Mouse (Mus musculus) splenic B cell, adult 2 months (primary cell): ENCODE measurements around the gene Cdc7.

Source experiments
- DNase-seq: peaks from one replicate; pipeline ENCODE4 v3.0.0-alpha.2; 2011; ENCODE audit warnings: low read depth, low spot score
- H3K27me3 ChIP-seq: 2 replicates; pipeline ENCODE4 v1.6.1; 2012; ENCODE audit warnings: mild to moderate bottlenecking, low read length, moderate library complexity, mixed read lengths; ENCODE audit not compliant: control insufficient read depth, poor library complexity, insufficient read depth, severe bottlenecking
- H3K36me3 ChIP-seq: 2 replicates; pipeline ENCODE4 v1.6.1; 2012; ENCODE audit warnings: mild to moderate bottlenecking, low read length, moderate library complexity, mixed read lengths; ENCODE audit not compliant: control insufficient read depth, poor library complexity, insufficient read depth, severe bottlenecking

Gene Cdc7

GRCm38 (mm10) chr5:106963584-106964512 is at the start of gene Cdc7:
Cdc7 (plus strand) TSS chr5:106964322.
- DNase-seq = peak; percentile 94
- H3K36me3 ChIP-seq = no peaks in the 10 kb centered on the region
- no peaks in the 10 kb centered on the region for H3K27me3 ChIP-seq

- H3K27me3 ChIP-seq = no peaks in the 10 kb centered on the region
- H3K36me3 ChIP-seq = no peaks in the 10 kb centered on the region
- DNase-seq = no peak
Measured at GRCm38 (mm10) chr5:106919315-106919714, 44.8 kb upstream of the Cdc7 start.

GRCm38 (mm10) chr5:106925488-106926368 is 38.4 kb upstream of the Cdc7 start, which contains the start of gene Hfm1:
Hfm1 (minus strand) TSS chr5:106926321.
- Histone ChIP-seq H3K36me3 (no peaks in the 10 kb centered on the region), H3K27me3 (peaks cover 3% of the 10 kb centered on the region)
- DNase-seq = peak; percentile 55

- no peak for DNase-seq
- Histone ChIP-seq H3K27me3 (peaks cover 3% of the 10 kb centered on the region), H3K36me3 (no peaks in the 10 kb centered on the region)
Measured at GRCm38 (mm10) chr5:106926369-106926686, 37.8 kb upstream of the Cdc7 start.

- no peak for DNase-seq
- H3K36me3 ChIP-seq = no peaks in the 10 kb centered on the region
- H3K27me3 ChIP-seq = peaks cover 3% of the 10 kb centered on the region
Measured at GRCm38 (mm10) chr5:106927996-106928395, 36.1 kb upstream of the Cdc7 start.

- no peak for DNase-seq
- Histone ChIP-seq H3K36me3 (no peaks in the 10 kb centered on the region), H3K27me3 (no peaks in the 10 kb centered on the region)
Measured at GRCm38 (mm10) chr5:106946342-106946741, 17.8 kb upstream of the Cdc7 start.

- Histone ChIP-seq H3K36me3 (no peaks in the 10 kb centered on the region), H3K27me3 (no peaks in the 10 kb centered on the region)
Measured at GRCm38 (mm10) chr5:106948683-106949082, 15.4 kb upstream of the Cdc7 start.

GRCm38 (mm10) chr5:106956467-106956866 is 7.7 kb upstream of the Cdc7 start:
- no peak for DNase-seq
- Histone ChIP-seq H3K27me3 (no peaks in the 10 kb centered on the region), H3K36me3 (no peaks in the 10 kb centered on the region)

More at GRCm38 (mm10) chr5:106948683-106949082, 15.4 kb upstream of the Cdc7 start:
- no peak for DNase-seq

- DNase-seq = no peak
- no peaks in the 10 kb centered on the region for H3K27me3 ChIP-seq
- no peaks in the 10 kb centered on the region for H3K36me3 ChIP-seq
Measured at GRCm38 (mm10) chr5:106959031-106959430, 5.1 kb upstream of the Cdc7 start.

- Histone ChIP-seq H3K27me3 (no peaks in the 10 kb centered on the region), H3K36me3 (no peaks in the 10 kb centered on the region)
- no peak for DNase-seq
Measured at GRCm38 (mm10) chr5:106960451-106960850, 3.7 kb upstream of the Cdc7 start.

- DNase-seq = peak; percentile 70
- Histone ChIP-seq H3K27me3 (no peaks in the 10 kb centered on the region), H3K36me3 (no peaks in the 10 kb centered on the region)
Measured at GRCm38 (mm10) chr5:106964513-106965014, 442 bp downstream of the Cdc7 start.

- no peaks in the 10 kb centered on the region for H3K36me3 ChIP-seq
- DNase-seq = no peak
- no peaks in the 10 kb centered on the region for H3K27me3 ChIP-seq
Measured at GRCm38 (mm10) chr5:106966443-106966842, 2.3 kb downstream of the Cdc7 start.

GRCm38 (mm10) chr5:106967578-106967977 is 3.5 kb downstream of the Cdc7 start:
- H3K36me3 ChIP-seq = no peaks in the 10 kb centered on the region
- H3K27me3 ChIP-seq = no peaks in the 10 kb centered on the region
- DNase-seq = no peak

GRCm38 (mm10) chr5:106973883-106974282 is 9.8 kb downstream of the Cdc7 start:
- DNase-seq = no peak
- no peaks in the 10 kb centered on the region for H3K27me3 ChIP-seq
- peaks cover 2% of the 10 kb centered on the region; the same call in 1 of the 2 replicates for H3K36me3 ChIP-seq

GRCm38 (mm10) chr5:106979156-106979555 is 15.0 kb downstream of the Cdc7 start:
- Histone ChIP-seq H3K36me3 (peaks cover 2% of the 10 kb centered on the region; the same call in 1 of the 2 replicates), H3K27me3 (no peaks in the 10 kb centered on the region)
- DNase-seq = no peak
